9 mouse cellular contexts compared by ENCODE assay signal in genomic region chr13:60497714-60498400, GRCm38 (mm10).
DNase-seq lines count a peak whose midpoint lies in the region; ATAC-seq lines count a peak whose summit lies in the region.
"Had no signal": no experiment of that assay in that cellular context is flagged by ENCODE, and none has a peak within 500 bp of the region (broad histone marks: within the 10 kb centered on the region; RNA-seq: fewer than 3 reads in every experiment).

No protein-coding gene starts in this region.

- H3K27me3 ChIP-seq in limb, embryonic 12.5 days = no peaks in the 10 kb centered on the region
- no peaks in the 10 kb centered on the region for H3K27me3 ChIP-seq in stomach, embryonic 16.5 days (ENCODE audit: control insufficient read depth, insufficient read depth, low read length)
- no peaks in the 10 kb centered on the region for H3K27me3 ChIP-seq in forebrain, embryonic 11.5 days (ENCODE audit: control insufficient read depth, insufficient read depth, low read length)

- H3K9ac ChIP-seq in limb, embryonic 12.5 days (replicated peaks) = no peak overlapping the region
- 0 out of 2 replicates have a peak overlapping the region, but pooled peaks have one; percentile 9 for H3K9ac ChIP-seq in stomach, embryonic 16.5 days (ENCODE audit: low read length)
- H3K9ac ChIP-seq in forebrain, embryonic 11.5 days (ENCODE audit: low read length) = no peak overlapping the region

- no peaks in the 10 kb centered on the region for H3K36me3 ChIP-seq in limb, embryonic 12.5 days
- no peaks in the 10 kb centered on the region for H3K36me3 ChIP-seq in stomach, embryonic 16.5 days (ENCODE audit: control insufficient read depth, insufficient read depth, low read length)
- no peaks in the 10 kb centered on the region for H3K36me3 ChIP-seq in forebrain, embryonic 11.5 days (ENCODE audit: control insufficient read depth, insufficient read depth, low read length)

- DNase-seq in ovary, postnatal 36 days (ENCODE audit: low spot score) = peak; percentile 19
- no peak for DNase-seq in ovary, postnatal 14 days (ENCODE audit: low spot score)
- DNase-seq in gastrocnemius, postnatal 14 days = peak; percentile 53
- DNase-seq in heart, postnatal 25 days (ENCODE audit: low spot score) = no peak
- DNase-seq in forebrain, embryonic 11.5 days (ENCODE audit: low spot score) = no peak
- no peak for DNase-seq in B cell, adult 2 months
- DNase-seq: cerebellum, adult 11-12 months had no signal

- H3K4me2 ChIP-seq in limb, embryonic 12.5 days = peak overlapping the region; percentile 28; the same call in 1 of the 2 replicates
- H3K4me2 ChIP-seq in stomach, embryonic 16.5 days (ENCODE audit: low read depth, low read length) = no peak overlapping the region
- H3K4me2 ChIP-seq in forebrain, embryonic 11.5 days (ENCODE audit: low read depth, low read length, severe bottlenecking) = no peak overlapping the region

- H3K27ac ChIP-seq in limb, embryonic 12.5 days = no peak overlapping the region
- no peak overlapping the region for H3K27ac ChIP-seq in stomach, embryonic 16.5 days (ENCODE audit: low read length)
- no peak overlapping the region for H3K27ac ChIP-seq in forebrain, embryonic 11.5 days (ENCODE audit: low read depth, low read length)

- 23% methylated on average over 18 of the region's 18 CpGs for WGBS in limb, embryonic 12.5 days
- WGBS in stomach, embryonic 16.5 days = 25% methylated on average over 18 of the region's 18 CpGs
- 29% methylated on average over 18 of the region's 18 CpGs for WGBS in forebrain, embryonic 11.5 days

- H3K9me3 ChIP-seq in limb, embryonic 12.5 days = no peaks in the 10 kb centered on the region
- no peaks in the 10 kb centered on the region for H3K9me3 ChIP-seq in stomach, embryonic 16.5 days (replicated peaks; ENCODE audit: control insufficient read depth, low read length)
- no peaks in the 10 kb centered on the region for H3K9me3 ChIP-seq in forebrain, embryonic 11.5 days (ENCODE audit: control insufficient read depth, low read length)

- no peak overlapping the region for H3K4me3 ChIP-seq in limb, embryonic 12.5 days (replicated peaks)
- no peak overlapping the region for H3K4me3 ChIP-seq in stomach, embryonic 16.5 days (replicated peaks; ENCODE audit: low read length)
- H3K4me3 ChIP-seq in forebrain, embryonic 11.5 days (ENCODE audit: low read depth, low read length) = no peak overlapping the region

- H3K4me1 ChIP-seq in limb, embryonic 12.5 days (replicated peaks) = peaks cover 11% of the 10 kb centered on the region
- H3K4me1 ChIP-seq in stomach, embryonic 16.5 days (ENCODE audit: control insufficient read depth, insufficient read depth, low read length) = no peaks in the 10 kb centered on the region
- no peaks in the 10 kb centered on the region for H3K4me1 ChIP-seq in forebrain, embryonic 11.5 days (replicated peaks; ENCODE audit: control insufficient read depth, insufficient read depth, low read length)

- ATAC-seq in limb, embryonic 12.5 days (ENCODE audit: insufficient number of reproducible peaks, insufficient read depth, low FRiP score, low TSS enrichment, low read depth) = no peak
- no peak for ATAC-seq in stomach, embryonic 16.5 days (ENCODE audit: insufficient read depth, low FRiP score)
- ATAC-seq in forebrain, embryonic 11.5 days (replicated peaks; ENCODE audit: low FRiP score) = no peak

- intact Hi-C loops in gastrocnemius, postnatal 14 days (cut with DNase I; ENCODE audit: low total_unique reads) = no loop called here
- intact Hi-C loops in heart, postnatal 25 days (cut with DNase I) = no loop called here

Comparison
In these comparisons a context has a peak if more than half of its experiments do, and no peak if none do; other contexts are left out.
1. DNase-seq: peak in ovary, postnatal 36 days (single experiment) and gastrocnemius, postnatal 14 days (single experiment); none in ovary, postnatal 14 days (single experiment), heart, postnatal 25 days (single experiment), forebrain, embryonic 11.5 days (single experiment) and B cell, adult 2 months (0 of 2).